Mouse (Mus musculus): ENCODE data around the gene Ankmy1.

Ankmy1 gene

GRCm38 (mm10) chr1:92837931-92838833 is 64.5 kb downstream of the Ankmy1 start:
- Histone ChIP-seq H3K9me3 (ENCODE audit: low read length) (no peaks in the 10 kb centered on the region), H3K36me3 (ENCODE audit: insufficient read depth, low read length) (0 out of 2 replicates have a peak, but pooled peaks cover 3% of the 10 kb centered on the region), H3K4me3 (replicated peaks; ENCODE audit: low read length) (no peak overlapping the region), H3K4me1 (replicated peaks; ENCODE audit: low read depth, low read length) (peaks cover 19% of the 10 kb centered on the region), H3K27me3 (ENCODE audit: insufficient read depth, low read length) (peaks cover 7% of the 10 kb centered on the region)
- TF ChIP-seq CTCF (conservative IDR thresholded peaks at IDR 0.05; ENCODE audit: low read length): no peak
- no peak for TF ChIP-seq NANOG (IDR thresholded peaks at IDR 0.05; ENCODE audit: borderline replicate concordance, low read length)
- TF ChIP-seq POU5F1 (IDR thresholded peaks at IDR 0.05; ENCODE audit: borderline replicate concordance, low read length): no peak

- Histone ChIP-seq H3K4me1 (replicated peaks; ENCODE audit: low read depth, low read length) (peaks cover 26% of the 10 kb centered on the region), H3K27me3 (ENCODE audit: insufficient read depth, low read length) (peaks cover 39% of the 10 kb centered on the region), H3K4me3 (replicated peaks; ENCODE audit: low read length) (no peak overlapping the region), H3K9me3 (ENCODE audit: low read length) (no peaks in the 10 kb centered on the region), H3K36me3 (ENCODE audit: insufficient read depth, low read length) (0 out of 2 replicates have a peak, but pooled peaks cover 3% of the 10 kb centered on the region)
- no peak for TF ChIP-seq NANOG (IDR thresholded peaks at IDR 0.05; ENCODE audit: borderline replicate concordance, low read length)
- TF ChIP-seq CTCF (conservative IDR thresholded peaks at IDR 0.05; ENCODE audit: low read length): peak; percentile 82
Observed at GRCm38 (mm10) chr1:92833987-92834706, 68.6 kb downstream of the Ankmy1 start.

- Histone ChIP-seq H3K4me1 (replicated peaks; ENCODE audit: low read depth, low read length) (peaks cover 26% of the 10 kb centered on the region), H3K9me3 (ENCODE audit: low read length) (no peaks in the 10 kb centered on the region), H3K4me3 (replicated peaks; ENCODE audit: low read length) (peak overlapping the region; percentile 86), H3K27me3 (ENCODE audit: insufficient read depth, low read length) (peaks cover 51% of the 10 kb centered on the region), H3K36me3 (ENCODE audit: insufficient read depth, low read length) (0 out of 2 replicates have a peak, but pooled peaks cover 3% of the 10 kb centered on the region)
- TF ChIP-seq NANOG (IDR thresholded peaks at IDR 0.05; ENCODE audit: borderline replicate concordance, low read length) (no peak), POU5F1 (IDR thresholded peaks at IDR 0.05; ENCODE audit: borderline replicate concordance, low read length) (no peak), CTCF (conservative IDR thresholded peaks at IDR 0.05; ENCODE audit: low read length) (no peak)
Observed at GRCm38 (mm10) chr1:92832011-92833010, 70.4 kb downstream of the Ankmy1 start.

GRCm38 (mm10) chr1:92831188-92832001 is 71.3 kb downstream of the Ankmy1 start, which contains the start of gene Gpc1:
TSS of gene Gpc1 (plus strand) at chr1:92831645.
- TF ChIP-seq CTCF (conservative IDR thresholded peaks at IDR 0.05; ENCODE audit: low read length) (no peak), POU5F1 (IDR thresholded peaks at IDR 0.05; ENCODE audit: borderline replicate concordance, low read length) (no peak), NANOG (IDR thresholded peaks at IDR 0.05; ENCODE audit: borderline replicate concordance, low read length) (no peak)
- Histone ChIP-seq H3K4me3 (replicated peaks; ENCODE audit: low read length) (peak within 1 kb of the TSS; percentile 86), H3K27me3 (ENCODE audit: insufficient read depth, low read length) (peaks cover 60% of the 10 kb centered on the region), H3K4me1 (replicated peaks; ENCODE audit: low read depth, low read length) (peaks cover 26% of the 10 kb centered on the region), H3K9me3 (ENCODE audit: low read length) (no peaks in the 10 kb centered on the region), H3K36me3 (ENCODE audit: insufficient read depth, low read length) (no peaks in the 10 kb centered on the region)

- Histone ChIP-seq H3K27me3 (ENCODE audit: insufficient read depth, low read length) (peaks cover 64% of the 10 kb centered on the region), H3K9me3 (ENCODE audit: low read length) (no peaks in the 10 kb centered on the region), H3K36me3 (ENCODE audit: insufficient read depth, low read length) (no peaks in the 10 kb centered on the region), H3K4me1 (replicated peaks; ENCODE audit: low read depth, low read length) (peaks cover 26% of the 10 kb centered on the region), H3K4me3 (replicated peaks; ENCODE audit: low read length) (peak overlapping the region; percentile 86)
- TF ChIP-seq NANOG (IDR thresholded peaks at IDR 0.05; ENCODE audit: borderline replicate concordance, low read length) (no peak), POU5F1 (IDR thresholded peaks at IDR 0.05; ENCODE audit: borderline replicate concordance, low read length) (no peak), CTCF (conservative IDR thresholded peaks at IDR 0.05; ENCODE audit: low read length) (no peak)
Observed at GRCm38 (mm10) chr1:92830626-92831187, 72.0 kb downstream of the Ankmy1 start.

GRCm38 (mm10) chr1:92815756-92816294 is 86.9 kb downstream of the Ankmy1 start:
- H3K27me3 ChIP-seq (ENCODE audit: insufficient read depth, low read length): no peaks in the 10 kb centered on the region
- no peaks in the 10 kb centered on the region for H3K36me3 ChIP-seq (ENCODE audit: insufficient read depth, low read length)
- TF ChIP-seq POU5F1 (IDR thresholded peaks at IDR 0.05; ENCODE audit: borderline replicate concordance, low read length) (no peak), CTCF (conservative IDR thresholded peaks at IDR 0.05; ENCODE audit: low read length) (no peak), NANOG (IDR thresholded peaks at IDR 0.05; ENCODE audit: borderline replicate concordance, low read length) (no peak)
- H3K4me3 ChIP-seq (replicated peaks; ENCODE audit: low read length): no peak overlapping the region
- H3K4me1 ChIP-seq (replicated peaks; ENCODE audit: low read depth, low read length): no peaks in the 10 kb centered on the region
- peaks cover 16% of the 10 kb centered on the region for H3K9me3 ChIP-seq (ENCODE audit: low read length)

- Histone ChIP-seq H3K4me1 (replicated peaks; ENCODE audit: low read depth, low read length) (no peaks in the 10 kb centered on the region), H3K27me3 (ENCODE audit: insufficient read depth, low read length) (no peaks in the 10 kb centered on the region), H3K4me3 (replicated peaks; ENCODE audit: low read length) (no peak overlapping the region), H3K36me3 (ENCODE audit: insufficient read depth, low read length) (no peaks in the 10 kb centered on the region), H3K9me3 (ENCODE audit: low read length) (peaks cover 21% of the 10 kb centered on the region)
- TF ChIP-seq POU5F1 (IDR thresholded peaks at IDR 0.05; ENCODE audit: borderline replicate concordance, low read length): no peak
- TF ChIP-seq CTCF (conservative IDR thresholded peaks at IDR 0.05; ENCODE audit: low read length): no peak
- no peak for TF ChIP-seq NANOG (IDR thresholded peaks at IDR 0.05; ENCODE audit: borderline replicate concordance, low read length)
Observed at GRCm38 (mm10) chr1:92815100-92815499, 87.6 kb downstream of the Ankmy1 start.
